Mouse (Mus musculus) adrenal gland (tissue): Measurements from ENCODE around the gene F7.
"Not testable (repeated sequence)": the region's sequence is repeated elsewhere in the genome, so short reads cannot be mapped to it uniquely, and the experiment has no call there.

ENCODE experiments used
- intact Hi-C: fragments of 180-260 bp; cut with DNase I; formaldehyde crosslinking; loops from one replicate; pipeline ENCODE4 v1.15.1; 2025

F7 gene

GRCm38 (mm10) chr8:13021830-13022229 lies 4.0 kb upstream of the F7 start:
- intact Hi-C loops: loop anchor here (10.0 kb wide), 1 partner anchor 1077 kb away; no protein-coding TSS in a partner anchor

- intact Hi-C loops: loop anchor here (10.0 kb wide), 1 partner anchor 1083 kb away; no protein-coding TSS in a partner anchor
These were observed 1.8 kb downstream of the F7 start for GRCm38 (mm10) chr8:13027615-13028014.

- intact Hi-C loops: loop anchor here (10.0 kb wide), 1 partner anchor 1084 kb away; no protein-coding TSS in a partner anchor
These were observed 2.6 kb downstream of the F7 start for GRCm38 (mm10) chr8:13028482-13028881.

- intact Hi-C loops: no loop called here
These were observed 10.5 kb downstream of the F7 start for GRCm38 (mm10) chr8:13036346-13036812.

GRCm38 (mm10) chr8:13037015-13037414 lies 11.2 kb downstream of the F7 start, which contains the start of gene F10:
F10 (plus strand) TSS chr8:13037308.
- intact Hi-C loops: no loop called here

- intact Hi-C loops: no loop called here
These were observed 11.7 kb downstream of the F7 start for GRCm38 (mm10) chr8:13037569-13037968.

- intact Hi-C loops: no loop called here
These were observed 13.2 kb downstream of the F7 start for GRCm38 (mm10) chr8:13039054-13039453.

- intact Hi-C loops: no loop called here
These were observed 15.6 kb downstream of the F7 start for GRCm38 (mm10) chr8:13041459-13041858.

- intact Hi-C loops: no loop called here
These were observed 21.8 kb downstream of the F7 start for GRCm38 (mm10) chr8:13047652-13048051.

- intact Hi-C loops: no loop called here
These were observed 24.7 kb downstream of the F7 start for GRCm38 (mm10) chr8:13050550-13050949.

- intact Hi-C loops: no loop called here
These were observed 31.5 kb downstream of the F7 start for GRCm38 (mm10) chr8:13057351-13057750.

- intact Hi-C loops: no loop called here
These were observed 34.8 kb downstream of the F7 start, which contains the start of gene Proz for GRCm38 (mm10) chr8:13060441-13061150. Proz (plus strand) TSS chr8:13060914.

- intact Hi-C loops: no loop called here
These were observed 37.3 kb downstream of the F7 start for GRCm38 (mm10) chr8:13063112-13063511.

GRCm38 (mm10) chr8:13073255-13073654 lies 47.4 kb downstream of the F7 start:
- intact Hi-C loops: no loop called here

GRCm38 (mm10) chr8:13075044-13075443 lies 49.2 kb downstream of the F7 start:
- intact Hi-C loops: no loop called here

- intact Hi-C loops: not testable (repeated sequence)
These were observed 49.7 kb downstream of the F7 start for GRCm38 (mm10) chr8:13075579-13075978.

GRCm38 (mm10) chr8:13077542-13077941 lies 51.7 kb downstream of the F7 start:
- intact Hi-C loops: no loop called here
